Mouse (Mus musculus) ES-Bruce4 (cell line): ENCODE results near the gene Ak5. TPM values are rescaled to one million over a fixed set of nuclear protein-coding genes. Genes with fewer than 3 reads are reported as not detected.

ENCODE experiments used
- H3K27ac ChIP-seq: 2 replicates; pipeline ENCODE4 v1.5.1; 2012; ENCODE audit warnings: low read length, inconsistent platforms; ENCODE audit not compliant: insufficient read depth
- H3K27me3 ChIP-seq: 2 replicates; pipeline ENCODE4 v1.6.1; 2012; ENCODE audit warnings: mild to moderate bottlenecking, low read length, inconsistent platforms; ENCODE audit not compliant: control insufficient read depth, poor library complexity, insufficient read depth, severe bottlenecking
- H3K36me3 ChIP-seq: 2 replicates; pipeline ENCODE4 v1.6.1; 2012; ENCODE audit warnings: inconsistent platforms, mild to moderate bottlenecking, low read length, moderate library complexity; ENCODE audit not compliant: control insufficient read depth, poor library complexity, insufficient read depth, severe bottlenecking
- H3K4me1 ChIP-seq: one replicate; pipeline ENCODE4 v1.8.1; 2011; ENCODE audit warnings: low read length; ENCODE audit not compliant: control insufficient read depth, insufficient read depth
- H3K4me3 ChIP-seq: 2 replicates; pipeline ENCODE4 v1.5.1; 2011; ENCODE audit warnings: low read depth, mild to moderate bottlenecking, low read length
- H3K9ac ChIP-seq: 2 replicates; pipeline ENCODE4 v1.6.1; 2012; ENCODE audit warnings: low read depth, mild to moderate bottlenecking, inconsistent platforms; ENCODE audit not compliant: poor library complexity, severe bottlenecking
- H3K9me3 ChIP-seq: replicated peaks from 2 replicates; pipeline ENCODE4 v1.6.1; 2012; ENCODE audit warnings: mild to moderate bottlenecking, low read length, inconsistent platforms; ENCODE audit not compliant: control insufficient read depth, poor library complexity, insufficient read depth, severe bottlenecking
- CTCF ChIP-seq: IDR thresholded peaks from one replicate; pipeline ENCODE4 v1.8.1; 2011; ENCODE audit warnings: low read depth, low read length
- EP300 ChIP-seq: IDR thresholded peaks from 2 replicates; pipeline ENCODE4 v1.6.1; 2011; ENCODE audit warnings: low read depth, low read length; ENCODE audit not compliant: insufficient read depth
- POLR2A ChIP-seq: IDR thresholded peaks from one replicate; pipeline ENCODE4 v1.8.1; 2011; ENCODE audit warnings: low read length; ENCODE audit not compliant: insufficient read depth
- polyA plus RNA-seq: library from polyadenylated mRNA; stranded (reverse); fragments of >200 nt; gene quantifications from 2 replicates; pipeline ENCODE4 v1.2.4, GENCODE M21; 2011; ENCODE audit warnings: low read depth; ENCODE audit not compliant: missing spikeins, insufficient read depth, insufficient read length

Gene Ak5
- polyA plus RNA-seq, 1 experiment: 0.97 TPM

DNA sequence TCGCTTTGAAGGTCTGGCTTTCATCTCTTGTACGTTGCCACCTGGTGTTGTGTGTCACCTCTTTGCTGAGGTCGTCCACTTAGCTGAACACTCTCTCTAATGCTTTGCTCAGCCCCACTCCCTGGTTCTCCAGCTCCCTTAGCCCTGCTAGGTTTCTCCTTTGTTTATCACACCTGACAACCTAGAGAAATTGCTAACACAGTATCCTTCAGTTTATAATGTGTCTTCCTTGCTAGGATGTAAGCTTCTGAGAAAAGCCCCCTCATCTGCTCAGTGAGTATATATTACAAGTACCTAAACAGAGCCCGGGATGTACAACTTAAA, 144.9 kb downstream of the Ak5 start:
- no peaks in the 10 kb centered on the region for H3K9me3 ChIP-seq
- H3K4me1 ChIP-seq: no peaks in the 10 kb centered on the region
- no peak overlapping the region for H3K27ac ChIP-seq
- no peak overlapping the region for H3K9ac ChIP-seq
- H3K36me3 ChIP-seq: no peaks in the 10 kb centered on the region
- H3K27me3 ChIP-seq: no peaks in the 10 kb centered on the region
- no peak overlapping the region for H3K4me3 ChIP-seq
- TF ChIP-seq CTCF (no peak), POLR2A (no peak), EP300 (no peak)

- H3K9ac ChIP-seq: no peak overlapping the region
- TF ChIP-seq CTCF (no peak), EP300 (no peak), POLR2A (no peak)
Observed at GRCm38 (mm10) chr3:152522634-152523314, 145.4 kb downstream of the Ak5 start.

DNA sequence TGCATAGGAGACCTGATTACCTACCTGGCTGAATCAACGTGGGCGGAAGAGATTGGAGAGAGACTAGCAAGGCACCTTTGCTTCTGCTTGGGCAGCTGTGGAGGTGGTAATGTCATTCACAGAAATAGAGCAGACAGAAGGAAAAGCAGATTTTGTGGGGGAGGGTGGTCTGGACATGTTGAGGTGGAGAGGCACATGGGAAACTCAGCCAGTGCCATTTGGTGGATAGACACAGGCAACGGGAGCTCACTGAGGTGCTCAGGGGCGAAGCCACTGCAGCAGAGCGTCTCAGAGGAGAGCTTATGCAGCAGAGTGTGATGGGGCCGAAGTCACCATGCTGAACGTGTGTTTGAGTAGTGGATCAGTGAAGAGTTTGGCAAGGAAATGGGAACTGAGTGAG, 147.1 kb downstream of the Ak5 start:
- TF ChIP-seq CTCF (no peak), EP300 (no peak), POLR2A (no peak)
- H3K36me3 ChIP-seq: no peaks in the 10 kb centered on the region
- H3K9me3 ChIP-seq: no peaks in the 10 kb centered on the region
- no peaks in the 10 kb centered on the region for H3K27me3 ChIP-seq
- H3K4me1 ChIP-seq: no peaks in the 10 kb centered on the region
- H3K9ac ChIP-seq: no peak overlapping the region
- H3K27ac ChIP-seq: no peak overlapping the region
- H3K4me3 ChIP-seq: no peak overlapping the region

More at GRCm38 (mm10) chr3:152522634-152523314, 145.4 kb downstream of the Ak5 start:
- no peaks in the 10 kb centered on the region for H3K9me3 ChIP-seq
- no peak overlapping the region for H3K4me3 ChIP-seq
- no peaks in the 10 kb centered on the region for H3K4me1 ChIP-seq
- H3K36me3 ChIP-seq: no peaks in the 10 kb centered on the region
- no peaks in the 10 kb centered on the region for H3K27me3 ChIP-seq
- H3K27ac ChIP-seq: no peak overlapping the region

GRCm38 (mm10) chr3:152520074-152520473, 148.1 kb downstream of the Ak5 start:
- Histone ChIP-seq H3K9me3 (no peaks in the 10 kb centered on the region), H3K36me3 (no peaks in the 10 kb centered on the region), H3K27ac (no peak overlapping the region), H3K4me3 (no peak overlapping the region), H3K4me1 (no peaks in the 10 kb centered on the region), H3K9ac (no peak overlapping the region), H3K27me3 (no peaks in the 10 kb centered on the region)
- no peak for TF ChIP-seq POLR2A
- TF ChIP-seq EP300: no peak
- TF ChIP-seq CTCF: no peak

DNA sequence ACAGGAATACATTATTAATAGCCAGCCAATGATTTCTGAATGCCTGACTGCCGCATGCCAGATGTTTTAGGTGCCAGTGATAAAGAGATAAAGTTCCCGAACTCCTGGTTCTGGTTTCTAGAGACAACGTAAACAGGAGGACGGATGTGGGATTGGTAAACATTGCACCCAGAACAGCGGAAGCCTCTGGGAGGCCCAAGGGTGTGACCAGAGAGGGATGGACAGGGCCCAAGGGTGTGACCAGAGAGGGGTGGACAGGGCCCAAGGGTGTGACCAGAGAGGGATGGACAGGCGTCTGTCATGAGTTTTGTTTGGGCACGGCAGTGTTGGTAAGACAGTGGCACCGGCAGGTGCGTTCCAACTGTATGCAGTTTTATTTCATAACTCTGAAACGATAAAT, 148.6 kb downstream of the Ak5 start:
- H3K9me3 ChIP-seq: no peaks in the 10 kb centered on the region
- H3K4me1 ChIP-seq: no peaks in the 10 kb centered on the region
- no peaks in the 10 kb centered on the region for H3K36me3 ChIP-seq
- TF ChIP-seq CTCF (no peak), EP300 (no peak), POLR2A (no peak)
- H3K9ac ChIP-seq: no peak overlapping the region
- no peak overlapping the region for H3K4me3 ChIP-seq
- H3K27ac ChIP-seq: no peak overlapping the region
- no peaks in the 10 kb centered on the region for H3K27me3 ChIP-seq

- no peak overlapping the region for H3K4me3 ChIP-seq
- H3K4me1 ChIP-seq: no peaks in the 10 kb centered on the region
- TF ChIP-seq EP300 (no peak), POLR2A (no peak), CTCF (no peak)
- H3K27ac ChIP-seq: no peak overlapping the region
- no peaks in the 10 kb centered on the region for H3K36me3 ChIP-seq
- H3K9ac ChIP-seq: no peak overlapping the region
- no peaks in the 10 kb centered on the region for H3K9me3 ChIP-seq
- H3K27me3 ChIP-seq: no peaks in the 10 kb centered on the region
Observed at GRCm38 (mm10) chr3:152516569-152516968, 151.6 kb downstream of the Ak5 start.
